Comparison of ENCODE assay signal across 8 mouse cellular contexts in genomic region chr15:98533881-98534627, GRCm38 (mm10). TPM values are rescaled to one million over a fixed set of nuclear protein-coding genes. Genes with fewer than 3 reads are reported as not detected.
DNase-seq lines count a peak whose midpoint lies in the region; ATAC-seq and TF ChIP-seq lines count a peak whose summit lies in the region.

Kansl2 (minus strand) TSS chr15:98534264.

- peak within 1 kb of the TSS; percentile 81 for H3K4me2 ChIP-seq in heart, embryonic 11.5 days
- peak within 1 kb of the TSS; percentile 91 for H3K4me2 ChIP-seq in kidney, embryonic 16.5 days (replicated peaks; ENCODE audit: low read depth, low read length)
- peak within 1 kb of the TSS; percentile 88 for H3K4me2 ChIP-seq in myocyte (ENCODE audit: low read depth)

- WGBS in heart, embryonic 11.5 days (ENCODE audit: insufficient replicate concordance): under 1% methylated on average over 68 of the region's 70 CpGs
- under 1% methylated on average over 63 of the region's 70 CpGs for WGBS in kidney, embryonic 16.5 days
- WGBS in liver, adult 2 months: under 1% methylated on average over 67 of the region's 70 CpGs

- TF ChIP-seq CTCF in C2C12 (IDR thresholded peaks at IDR 0.05; ENCODE audit: control insufficient read depth, insufficient read depth, insufficient read length): no peak
- no peak for TF ChIP-seq CTCF in brain, embryonic 14.5 days (IDR thresholded peaks at IDR 0.05; ENCODE audit: borderline replicate concordance, extremely low read depth, insufficient read depth, insufficient read length)
- TF ChIP-seq CTCF in liver, adult 2 months (IDR thresholded peaks at IDR 0.05; ENCODE audit: low read depth, low read length): no peak

- DNase-seq in brain, embryonic 14.5 days (ENCODE audit: low read depth): peak; percentile 100
- peak; percentile 96 for DNase-seq in liver, adult 2 months (ENCODE audit: extremely low read depth, low read depth, low spot score)
- peak; percentile 99 for DNase-seq in splenic B cell, adult 2 months (ENCODE audit: low read depth, low spot score)

- H3K36me3 ChIP-seq in C2C12 (ENCODE audit: control insufficient read depth, insufficient read depth): peaks cover 53% of the 10 kb centered on the region
- H3K36me3 ChIP-seq in erythroblast, embryonic 14.5 days (ENCODE audit: control insufficient read depth): peaks cover 55% of the 10 kb centered on the region
- peaks cover 15% of the 10 kb centered on the region for H3K36me3 ChIP-seq in heart, embryonic 11.5 days (ENCODE audit: control insufficient read depth, insufficient read depth, low read length)
- H3K36me3 ChIP-seq in kidney, embryonic 16.5 days (ENCODE audit: insufficient read depth, low read length): peaks cover 25% of the 10 kb centered on the region
- peaks cover 21% of the 10 kb centered on the region for H3K36me3 ChIP-seq in liver, adult 2 months (ENCODE audit: control insufficient read depth, insufficient read depth, low read length)
- peaks cover 32% of the 10 kb centered on the region for H3K36me3 ChIP-seq in myocyte (ENCODE audit: control insufficient read depth, insufficient read depth)
- peaks cover 10% of the 10 kb centered on the region for H3K36me3 ChIP-seq in splenic B cell, adult 2 months (ENCODE audit: control insufficient read depth, insufficient read depth, low read length, poor library complexity, severe bottlenecking)

- H3K4me1 ChIP-seq in erythroblast, embryonic 14.5 days (ENCODE audit: control insufficient read depth): peaks cover 30% of the 10 kb centered on the region
- peaks cover 6% of the 10 kb centered on the region; the same call in 1 of the 2 replicates for H3K4me1 ChIP-seq in heart, embryonic 11.5 days (ENCODE audit: control insufficient read depth, insufficient read depth, low read length)
- H3K4me1 ChIP-seq in kidney, embryonic 16.5 days (ENCODE audit: insufficient read depth, low read length): peaks cover 9% of the 10 kb centered on the region
- H3K4me1 ChIP-seq in liver, adult 2 months (ENCODE audit: control insufficient read depth, insufficient read depth, low read length): peaks cover 4% of the 10 kb centered on the region

- H3K9me3 ChIP-seq in erythroblast, embryonic 14.5 days (ENCODE audit: control insufficient read depth, low read length): no peaks in the 10 kb centered on the region
- no peaks in the 10 kb centered on the region for H3K9me3 ChIP-seq in heart, embryonic 11.5 days (replicated peaks; ENCODE audit: control insufficient read depth, low read length)
- H3K9me3 ChIP-seq in kidney, embryonic 16.5 days (ENCODE audit: low read length): no peaks in the 10 kb centered on the region

- peaks cover 44% of the 10 kb centered on the region for H3K79me3 ChIP-seq in C2C12 (ENCODE audit: low read depth)

- peaks cover 58% of the 10 kb centered on the region for H3K79me2 ChIP-seq in C2C12 (ENCODE audit: control insufficient read depth, insufficient read depth)
- peaks cover 12% of the 10 kb centered on the region; the same call in 1 of the 2 replicates for H3K79me2 ChIP-seq in liver, adult 2 months (ENCODE audit: control insufficient read depth, insufficient read depth, low read length)
- H3K79me2 ChIP-seq in myocyte (ENCODE audit: control insufficient read depth, insufficient read depth): peaks cover 49% of the 10 kb centered on the region

- peak within 1 kb of the TSS; percentile 98 for H3ac ChIP-seq in C2C12 (ENCODE audit: control insufficient read depth, insufficient read length, low read depth)
- H3ac ChIP-seq in myocyte (ENCODE audit: control insufficient read depth, insufficient read length): peak within 1 kb of the TSS; percentile 95

- TF ChIP-seq POLR2A in brain, embryonic 14.5 days (IDR thresholded peaks at IDR 0.05; ENCODE audit: borderline replicate concordance, extremely low read depth, insufficient read depth, insufficient read length, poor library complexity, severe bottlenecking): peak; percentile 99
- peak; percentile 92 for TF ChIP-seq POLR2A in liver, adult 2 months (IDR thresholded peaks at IDR 0.05; ENCODE audit: extremely low read depth, insufficient read depth, low read length)
- peak; percentile 89 for TF ChIP-seq POLR2A in myocyte (IDR thresholded peaks at IDR 0.05; ENCODE audit: insufficient read length, low read depth)

- ATAC-seq in heart, embryonic 11.5 days (replicated peaks; ENCODE audit: insufficient number of reproducible peaks, low FRiP score, low TSS enrichment): peak; percentile 100
- ATAC-seq in kidney, embryonic 16.5 days (ENCODE audit: low FRiP score, low TSS enrichment): peak; percentile 100

- H3K9ac ChIP-seq in heart, embryonic 11.5 days (ENCODE audit: low read depth, low read length): peak within 1 kb of the TSS; percentile 90
- H3K9ac ChIP-seq in kidney, embryonic 16.5 days (replicated peaks; ENCODE audit: low read length): peak within 1 kb of the TSS; percentile 98
- peak within 1 kb of the TSS; percentile 97 for H3K9ac ChIP-seq in liver, adult 2 months (ENCODE audit: low read depth, low read length)

- H3K27ac ChIP-seq in heart, embryonic 11.5 days (ENCODE audit: low read depth, low read length): peak within 1 kb of the TSS; percentile 97
- H3K27ac ChIP-seq in kidney, embryonic 16.5 days (ENCODE audit: low read length): peak within 1 kb of the TSS; percentile 100
- H3K27ac ChIP-seq in liver, adult 2 months (replicated peaks; ENCODE audit: insufficient read depth, low read depth, low read length): peak within 1 kb of the TSS; percentile 98

- H3K4me3 ChIP-seq in C2C12 (ENCODE audit: insufficient read depth, poor library complexity, severe bottlenecking) (peak within 1 kb of the TSS; percentile 53), myocyte (peak within 1 kb of the TSS; percentile 89)
- H3K4me3 ChIP-seq in erythroblast, embryonic 14.5 days (replicated peaks): peak within 1 kb of the TSS; percentile 78
- H3K4me3 ChIP-seq in heart, embryonic 11.5 days (ENCODE audit: low read depth, low read length): peak within 1 kb of the TSS; percentile 65
- H3K4me3 ChIP-seq in kidney, embryonic 16.5 days (ENCODE audit: low read length): peak within 1 kb of the TSS; percentile 90
- H3K4me3 ChIP-seq in liver, adult 2 months (ENCODE audit: insufficient read depth, low read depth, low read length): peak within 1 kb of the TSS; percentile 94

- H3K27me3 ChIP-seq in C2C12 (ENCODE audit: control insufficient read depth, insufficient read depth, insufficient read length) (no peaks in the 10 kb centered on the region), myocyte (ENCODE audit: control insufficient read depth, insufficient read depth, insufficient read length) (no peaks in the 10 kb centered on the region)
- no peaks in the 10 kb centered on the region for H3K27me3 ChIP-seq in erythroblast, embryonic 14.5 days (ENCODE audit: control insufficient read depth)
- H3K27me3 ChIP-seq in heart, embryonic 11.5 days (ENCODE audit: control insufficient read depth, insufficient read depth, low read length): no peaks in the 10 kb centered on the region
- no peaks in the 10 kb centered on the region for H3K27me3 ChIP-seq in kidney, embryonic 16.5 days (ENCODE audit: insufficient read depth, low read length)
- no peaks in the 10 kb centered on the region for H3K27me3 ChIP-seq in liver, adult 2 months (ENCODE audit: control insufficient read depth, insufficient read depth, low read length)
- no peaks in the 10 kb centered on the region for H3K27me3 ChIP-seq in splenic B cell, adult 2 months (ENCODE audit: control insufficient read depth, insufficient read depth, low read length, poor library complexity, severe bottlenecking)

TF ChIP-seq in C2C12, 6 proteins besides CTCF, POLR2A, EP300 and RAD21:
- TF ChIP-seq MYOD1 (IDR thresholded peaks at IDR 0.05; ENCODE audit: control insufficient read depth, insufficient read length, low read depth): peak; percentile 15
- TF ChIP-seq MAX (IDR thresholded peaks at IDR 0.05): peak; percentile 75
- no peak for TF ChIP-seq CEBPB (IDR thresholded peaks at IDR 0.05; ENCODE audit: low read depth)
TF ChIP-seq in C2C12: peak in this region for 2.

TF ChIP-seq in myocyte, 11 proteins besides CTCF, POLR2A, EP300 and RAD21:
- peak; percentile 71 for TF ChIP-seq SRF (IDR thresholded peaks at IDR 0.05; ENCODE audit: control insufficient read depth, insufficient read length, low read depth)
- no peak for TF ChIP-seq MAX (IDR thresholded peaks at IDR 0.05; ENCODE audit: low read depth)
- peak in 2 of 3 experiments; percentile 8 to 20 for TF ChIP-seq MYOD1 (IDR thresholded peaks at IDR 0.05; ENCODE audit: control insufficient read depth in 1 of 3, insufficient read length in 2 of 3, low read depth in 2 of 3)
- peak; percentile 49 for TF ChIP-seq E2F4 (IDR thresholded peaks at IDR 0.05; ENCODE audit: insufficient read depth)
- TF ChIP-seq TCF3 (IDR thresholded peaks at IDR 0.05; ENCODE audit: insufficient read length, low read depth): no peak
- TF ChIP-seq POLR2AphosphoS2 (IDR thresholded peaks at IDR 0.05; ENCODE audit: insufficient read length, low read depth): peak; percentile 90
- TF ChIP-seq REST (IDR thresholded peaks at IDR 0.05; ENCODE audit: insufficient read depth, insufficient read length): peak; percentile 2
- TF ChIP-seq USF1 (IDR thresholded peaks at IDR 0.05; ENCODE audit: low read depth): no peak
- TF ChIP-seq MYOG (IDR thresholded peaks at IDR 0.05; ENCODE audit: control insufficient read depth in 1 of 3, insufficient read depth in 1 of 3, insufficient read length in 2 of 3, low read depth in 2 of 3): no peak
- TF ChIP-seq CEBPB (IDR thresholded peaks at IDR 0.05; ENCODE audit: insufficient read depth, poor library complexity, severe bottlenecking): no peak
- no peak for TF ChIP-seq TCF12 (IDR thresholded peaks at IDR 0.05; ENCODE audit: insufficient read depth, poor library complexity, severe bottlenecking)
TF ChIP-seq in myocyte: peak in this region for 5.

RNA-seq across cellular contexts. Expression of gene Kansl2, which starts in this region (rescaled TPM):
- polyA plus RNA-seq in C2C12 (2012; fragmentation: generic; extraction: Trizol) (178 TPM), myocyte (2012; fragmentation: generic; extraction: Trizol) (109 TPM)
- 106 and 115 TPM in 2 replicates for polyA plus RNA-seq in brain, embryonic 14.5 days (2012; rRNA removed)
- polyA plus RNA-seq in erythroblast, embryonic 14.5 days (2012): 2.3 and 2.7 TPM in 2 replicates
- polyA plus RNA-seq in heart, embryonic 11.5 days (2014; fragmentation: Nextera tagmentation; extraction: Ambion mirVana): 75.9 and 77.5 TPM in 2 replicates
- 106 and 113 TPM in 2 replicates for polyA plus RNA-seq in kidney, embryonic 16.5 days (2015; fragmentation: Nextera tagmentation; extraction: Ambion mirVana)
- 17.9 and 22.2 TPM in 2 replicates for total RNA-seq in liver, adult 2 months (2014; rRNA removed)
- polyA plus RNA-seq in liver, adult 2 months (2012; rRNA removed): 18.0 and 21.9 TPM in 2 replicates

Comparison
In these comparisons a context has a peak if more than half of its experiments do, and no peak if none do; other contexts are left out.
1. Peak in every context shown above with its lines: DNase-seq, ATAC-seq, H3K4me3 ChIP-seq and H3K27ac ChIP-seq.